Mouse (Mus musculus) stomach, postnatal 0 days (tissue): ENCODE results near the gene Palmd.

Experiments used
- CTCF ChIP-seq: IDR thresholded peaks from 2 replicates; pipeline ENCODE4 v1.5.1; 2016; ENCODE audit warnings: antibody characterized with exemption, low read depth, mild to moderate bottlenecking, moderate library complexity
- EP300 ChIP-seq: optimal IDR thresholded peaks from 2 replicates; pipeline ENCODE3; 2016; ENCODE audit warnings: antibody characterized with exemption

GRCm38 (mm10) chr3:116991180-116991579 is 22.4 kb upstream of the Palmd start:
- TF ChIP-seq EP300 (no peak), CTCF (no peak)
